Mouse (Mus musculus) embryo, embryonic 10 days (tissue): Measurements from ENCODE around the gene Birc7.

Source experiments
- DNase-seq: peaks from one replicate; pipeline ENCODE4 v3.0.0-alpha.2; 2015; ENCODE audit warnings: low spot score

Birc7 gene

DNA sequence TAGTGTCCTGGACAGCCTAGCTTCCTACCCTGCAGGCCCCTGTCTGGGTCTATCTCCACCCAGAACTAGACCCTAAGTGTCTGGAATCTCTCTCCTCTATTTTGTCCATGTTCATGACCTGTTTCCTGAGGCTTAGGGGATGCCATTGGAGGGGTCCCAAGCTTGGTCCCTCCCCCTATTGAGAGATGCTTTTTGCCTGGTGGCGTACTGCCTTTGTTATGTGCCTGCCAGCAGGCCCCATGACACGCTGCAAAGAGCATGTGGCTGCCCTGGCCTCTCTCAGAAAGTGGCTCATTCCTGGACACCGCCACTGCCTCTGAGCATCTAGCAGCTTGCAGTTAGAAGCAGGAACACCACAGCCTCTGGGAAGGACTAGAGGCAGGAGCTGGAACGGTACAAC is at the start of gene Birc7:
Gene Birc7 (plus strand): TSS at position 301 of the 400 bp plus-strand sequence.
- DNase-seq = no peak

DNA sequence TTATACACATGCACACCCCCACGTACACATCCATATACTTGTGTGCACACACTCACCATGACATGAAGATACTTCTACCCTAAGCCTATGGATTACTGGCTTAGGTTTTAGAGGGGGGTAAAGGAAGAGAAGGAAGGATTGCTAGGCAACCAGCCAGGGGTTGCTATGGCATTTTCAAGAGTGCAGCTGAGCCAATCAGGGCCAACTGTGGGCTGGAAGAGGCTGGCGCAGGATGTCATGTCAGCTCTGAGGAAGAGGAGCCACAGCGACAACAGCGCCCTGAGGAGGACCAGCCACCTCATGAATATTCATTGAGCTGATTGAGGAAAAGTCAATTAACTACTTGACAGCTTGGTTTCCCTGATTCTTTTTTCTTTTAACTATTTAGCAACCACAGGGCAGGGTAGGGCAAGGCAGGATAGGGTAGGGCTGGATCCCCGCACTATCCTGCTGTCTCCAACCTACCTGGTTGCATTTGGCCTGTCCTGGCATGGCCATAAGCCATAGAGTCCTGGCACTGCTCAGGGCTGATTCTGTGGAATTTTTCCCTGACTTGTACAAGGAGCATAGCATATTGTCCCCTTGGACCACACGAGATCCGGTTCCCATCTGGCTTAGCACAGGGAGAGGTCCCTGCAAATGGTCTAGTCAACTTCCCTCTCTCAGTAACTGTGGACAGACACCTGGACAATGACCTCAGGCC is 49.3 kb upstream of the Birc7 start:
- peak; percentile 47 for DNase-seq

- DNase-seq = peak; percentile 55
Measured at GRCm38 (mm10) chr2:180881281-180881680, 47.5 kb upstream of the Birc7 start.

DNA sequence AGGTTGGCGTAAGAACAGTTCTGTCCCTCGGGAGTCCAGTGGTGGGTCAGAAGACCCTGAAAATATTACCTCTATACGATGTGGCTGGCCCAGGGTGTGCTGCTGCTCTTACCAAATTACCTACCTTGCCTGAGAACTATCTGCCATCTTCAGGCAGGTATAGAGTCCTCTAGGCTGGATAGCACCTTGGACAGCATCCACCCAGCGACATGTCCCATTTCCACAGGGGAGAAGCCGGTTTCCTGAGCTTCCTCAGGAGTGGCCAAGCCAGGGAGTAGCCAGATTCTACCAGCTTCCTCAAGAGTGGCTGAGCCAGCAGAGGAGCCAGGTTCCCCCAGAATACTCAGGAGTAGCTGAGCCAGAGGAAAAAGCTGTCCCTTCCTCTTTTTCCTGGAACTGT is 43.6 kb upstream of the Birc7 start:
- DNase-seq = no peak

DNA sequence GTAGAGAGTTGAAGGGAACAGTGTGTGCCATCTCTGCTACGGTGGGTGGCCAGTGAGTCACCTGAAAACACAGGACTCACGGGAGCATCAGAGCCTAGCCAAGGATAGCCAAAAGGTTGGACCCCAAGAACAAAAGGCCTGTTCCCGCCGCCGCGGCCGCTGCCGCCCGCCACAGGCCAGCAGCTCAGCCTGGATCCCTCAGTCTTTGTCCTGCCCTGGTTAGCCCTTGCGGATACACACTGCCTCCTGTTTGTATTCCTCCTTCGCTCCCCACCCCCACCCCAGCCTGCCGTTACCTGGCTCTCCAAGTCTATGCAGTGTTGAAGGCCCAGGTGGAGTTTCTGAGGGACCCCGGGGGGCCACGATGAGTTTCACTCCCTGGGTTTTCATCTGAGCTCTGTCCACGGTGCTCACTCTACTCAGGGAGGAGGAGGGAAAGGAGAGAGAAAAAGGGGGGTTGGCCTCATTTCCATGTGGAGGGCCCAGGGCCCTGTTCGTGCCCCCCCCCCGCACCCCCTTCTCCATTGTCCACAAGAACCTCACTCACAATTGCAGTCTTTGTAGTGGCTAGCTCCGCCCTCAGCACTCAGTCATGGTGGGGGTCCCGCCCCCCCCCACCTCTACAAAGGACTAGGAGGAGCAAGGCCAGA is 39.4 kb upstream of the Birc7 start:
- DNase-seq = peak; percentile 58

DNA sequence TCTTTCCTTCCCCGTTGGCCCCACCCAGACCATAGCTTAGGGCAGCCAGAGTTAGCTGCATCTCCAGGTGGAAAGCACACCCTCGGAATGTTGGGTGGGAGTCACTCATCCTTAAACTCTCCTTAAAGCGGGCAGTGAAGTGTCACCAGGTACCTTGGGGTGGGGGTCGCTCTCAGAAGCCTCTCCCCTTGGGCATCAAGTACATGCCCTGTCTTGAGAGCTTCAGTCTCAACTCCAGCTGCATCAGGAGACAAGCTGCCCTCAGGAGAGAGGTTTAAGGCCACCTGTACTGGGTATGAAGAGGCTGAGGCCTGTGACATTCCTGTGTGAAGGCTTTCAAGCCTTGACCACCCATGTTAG is 38.9 kb upstream of the Birc7 start:
- no peak for DNase-seq

DNA sequence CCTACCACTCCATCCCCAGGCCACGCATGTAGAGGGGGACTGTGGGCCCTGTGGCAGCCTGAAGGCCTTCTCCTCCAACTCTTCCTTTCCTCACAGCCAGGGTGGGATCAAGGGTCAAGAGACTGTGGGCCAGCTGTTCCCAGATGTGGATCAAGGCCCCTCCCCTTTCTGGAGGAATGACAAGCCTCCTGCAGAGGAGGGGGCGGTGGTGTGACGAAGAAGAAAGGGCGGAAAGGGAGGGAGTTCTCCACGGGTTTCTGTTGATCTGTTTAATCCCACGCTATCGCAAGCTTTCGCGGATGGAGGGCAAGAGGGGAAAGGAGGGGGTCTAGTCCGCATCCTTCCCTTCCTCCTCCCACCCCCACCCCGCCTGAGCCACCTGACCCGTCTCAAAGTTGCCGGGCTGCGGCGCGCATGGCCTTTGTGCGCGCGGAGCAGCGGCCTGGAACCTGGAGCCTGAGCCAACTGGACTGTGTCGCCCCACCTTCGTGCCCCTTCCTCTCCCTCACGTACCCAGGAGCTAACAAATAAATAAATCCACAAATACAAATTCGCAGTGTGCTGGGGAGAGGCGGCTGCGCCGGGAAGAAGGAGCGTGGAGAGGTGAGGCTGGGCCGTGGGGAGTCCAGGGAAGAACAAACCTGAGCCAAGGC is 38.3 kb upstream of the Birc7 start:
- peak; percentile 79 for DNase-seq

- DNase-seq = peak; percentile 52
Measured at GRCm38 (mm10) chr2:180891075-180891834, 37.6 kb upstream of the Birc7 start.

GRCm38 (mm10) chr2:180891835-180892323 is 36.9 kb upstream of the Birc7 start:
- DNase-seq = peak; percentile 44

DNA sequence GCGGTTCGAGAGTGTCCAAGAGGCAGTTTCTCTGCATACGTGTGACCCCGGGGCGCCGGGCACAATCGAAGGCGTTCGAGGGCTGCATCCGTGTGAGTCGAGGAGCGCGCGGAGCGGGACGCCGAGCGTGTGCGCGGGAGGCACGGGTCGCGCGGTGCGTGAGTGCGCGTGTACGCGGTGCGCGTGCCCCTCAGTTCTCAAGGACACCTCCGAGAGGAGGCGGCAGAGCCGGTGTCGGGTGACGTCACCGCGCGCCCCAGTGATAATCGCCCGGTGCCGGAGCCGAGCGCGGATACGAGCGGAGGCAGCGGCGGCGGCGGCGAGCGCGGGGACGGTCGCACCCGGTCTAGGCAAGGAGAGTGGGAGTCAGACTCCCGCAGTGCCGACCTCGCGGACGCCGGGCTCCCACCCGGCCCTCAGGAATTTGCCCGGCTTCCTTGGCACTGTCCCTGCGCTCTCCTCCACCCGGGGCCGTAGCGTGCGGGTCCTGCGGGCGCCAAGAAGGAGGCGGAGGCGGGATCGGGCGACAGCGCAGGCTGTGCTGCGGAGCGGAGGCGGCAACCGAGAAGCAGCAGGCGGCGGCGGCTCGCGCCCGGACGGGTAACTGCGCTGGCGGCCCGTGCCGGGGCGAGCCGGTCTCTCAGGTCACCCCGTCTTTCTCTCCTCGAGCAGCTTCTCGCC is 35.8 kb upstream of the Birc7 start:
- DNase-seq = peak; percentile 81

GRCm38 (mm10) chr2:180893537-180894028 is 35.2 kb upstream of the Birc7 start:
- no peak for DNase-seq

DNA sequence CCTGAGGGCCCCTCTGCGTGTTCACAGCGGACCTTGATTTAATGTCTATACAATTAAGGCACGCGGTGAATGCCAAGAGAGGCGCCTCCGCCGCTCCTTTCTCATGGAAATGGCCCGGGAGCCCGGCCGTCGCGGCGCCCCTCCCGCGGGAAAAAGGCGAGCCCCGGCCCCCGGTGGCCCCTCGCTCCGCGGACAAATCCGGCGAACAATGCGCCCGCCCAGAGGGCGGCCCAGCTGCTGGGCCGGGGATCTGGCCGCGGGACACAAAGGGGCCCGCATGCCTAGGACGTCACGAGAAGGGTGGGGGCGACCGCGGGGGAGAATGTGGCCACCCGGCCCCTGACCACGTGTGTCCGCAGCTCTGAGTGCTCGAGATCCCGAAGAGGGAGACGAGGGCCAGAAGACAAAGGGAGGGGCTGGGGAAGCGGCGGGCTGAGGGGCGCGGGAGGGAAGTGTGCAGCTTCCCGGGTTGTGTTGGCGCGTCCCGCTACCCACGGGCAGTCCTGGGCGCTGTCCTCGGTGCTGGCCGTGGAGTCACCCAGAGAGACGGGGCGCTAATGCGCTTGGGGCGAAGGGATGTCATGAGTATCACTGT is 34.7 kb upstream of the Birc7 start:
- peak; percentile 61 for DNase-seq

GRCm38 (mm10) chr2:180894734-180895133 is 34.1 kb upstream of the Birc7 start:
- DNase-seq = peak; percentile 89

DNA sequence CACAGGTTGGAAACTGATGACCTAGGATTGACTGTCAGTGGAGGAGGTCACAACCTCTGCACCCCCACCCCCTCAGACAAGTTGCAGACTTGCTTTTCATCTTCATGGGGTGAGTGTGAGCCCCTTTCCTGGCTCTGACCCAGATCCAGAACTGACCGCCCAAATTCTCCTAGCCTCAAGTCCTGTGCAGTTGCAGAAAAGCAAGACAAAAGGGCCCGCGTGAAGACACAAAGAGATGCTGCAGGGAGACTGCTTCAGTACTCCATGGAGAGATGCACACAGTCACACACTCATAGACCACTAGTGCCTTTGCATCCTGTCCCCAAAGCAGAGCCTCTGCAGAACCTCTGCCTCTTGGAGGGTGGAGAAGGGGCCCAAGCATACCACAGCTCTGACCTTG is 33.5 kb upstream of the Birc7 start:
- DNase-seq = no peak

DNA sequence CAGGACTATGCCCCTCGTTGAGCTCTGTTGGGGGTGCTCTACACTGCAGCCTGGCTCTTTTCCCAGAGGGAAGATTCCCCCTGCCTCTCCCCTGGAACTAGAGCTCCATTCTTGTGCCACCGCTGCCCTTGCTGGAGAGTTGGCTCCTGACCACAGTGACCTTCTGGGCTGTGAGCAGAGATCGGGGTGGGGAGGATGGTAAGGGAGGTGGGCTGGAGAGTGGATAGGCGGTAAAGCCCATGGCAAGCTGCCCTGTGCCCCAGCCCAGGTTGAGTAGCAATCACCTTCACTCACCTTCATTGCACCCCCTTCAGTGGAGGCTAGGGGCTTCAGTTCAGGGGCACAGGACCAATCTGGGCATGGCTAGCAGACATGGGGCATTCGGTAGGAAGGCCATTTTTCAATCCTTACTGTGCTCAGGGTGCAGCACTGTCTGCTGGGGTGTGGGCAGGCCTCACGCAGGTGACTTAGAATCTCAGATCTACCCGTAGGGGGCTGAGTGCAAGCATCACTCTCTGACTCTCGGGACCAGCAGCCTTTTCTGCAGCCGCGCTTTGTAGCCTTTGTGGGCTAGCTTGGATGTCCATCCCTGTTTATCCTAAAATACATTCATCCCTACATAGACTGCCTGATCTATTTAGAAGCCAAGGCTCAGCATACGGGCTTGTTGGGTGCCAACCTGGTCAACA is 32.8 kb upstream of the Birc7 start:
- no peak for DNase-seq

GRCm38 (mm10) chr2:180896819-180897625 is 31.8 kb upstream of the Birc7 start:
- DNase-seq = no peak

DNA sequence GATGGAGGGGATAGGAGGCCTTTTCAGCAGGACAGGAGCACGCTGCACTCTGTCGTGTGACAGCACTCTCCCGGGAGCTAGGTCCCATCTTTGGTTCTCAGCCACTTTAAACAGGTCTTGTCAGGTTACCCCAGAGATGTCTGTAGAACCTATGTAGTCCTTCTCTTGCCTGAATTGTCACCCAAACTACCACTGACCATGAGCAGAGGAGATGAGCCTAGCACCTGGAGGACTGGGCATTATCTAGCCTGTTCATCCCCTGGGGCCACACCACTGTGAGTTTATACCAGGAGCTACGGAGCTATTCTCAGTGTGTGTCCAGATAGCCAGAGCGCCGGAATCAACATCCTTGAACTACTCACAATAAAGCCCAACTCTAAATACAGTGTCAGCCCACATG is 31.0 kb upstream of the Birc7 start:
- DNase-seq = no peak

DNA sequence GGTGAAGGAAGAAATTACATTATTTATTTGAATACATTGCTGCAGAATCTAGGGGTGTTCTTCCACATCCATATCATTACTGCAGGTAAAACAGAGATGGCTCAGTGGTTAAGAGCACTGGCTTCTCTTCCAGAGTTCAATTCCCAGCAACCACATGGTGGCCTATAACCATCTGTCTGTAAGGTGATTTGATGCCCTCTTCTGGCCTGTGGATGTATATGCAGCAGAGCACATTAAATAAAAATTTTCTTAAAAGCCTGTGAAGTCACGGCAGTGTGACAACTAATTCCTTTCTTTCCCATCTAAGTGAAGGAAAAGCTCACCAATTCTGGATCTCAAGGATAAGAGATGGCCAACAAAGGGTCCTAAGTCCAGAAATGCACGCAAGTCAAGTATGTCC is 26.7 kb upstream of the Birc7 start:
- peak; percentile 78 for DNase-seq

- DNase-seq = no peak
Measured at GRCm38 (mm10) chr2:180904435-180905208, 24.2 kb upstream of the Birc7 start.
